Mouse (Mus musculus) layer of hippocampus, adult 8-10 months (tissue): ENCODE data around the gene Rpusd1. TPM values are rescaled to one million over a fixed set of nuclear protein-coding genes. Genes with fewer than 3 reads are reported as not detected.
"Not testable (repeated sequence)": the region's sequence is repeated elsewhere in the genome, so short reads cannot be mapped to it uniquely, and the experiment has no call there.

Experiments used
- DNase-seq, 2 experiments: peaks; one replicate each; pipeline ENCODE4 v3.0.0; 2022; ENCODE audit warnings: low spot score in 2 of 2
- total RNA-seq, 4 experiments: library from RNA; stranded (reverse); gene quantifications; 2 replicates each; pipeline ENCODE4 v1.2.4; 2022

The Rpusd1 gene
- total RNA-seq, 4 experiments from 2014 or later, result 51.7 to 56.8 (median 54.0) TPM

DNA sequence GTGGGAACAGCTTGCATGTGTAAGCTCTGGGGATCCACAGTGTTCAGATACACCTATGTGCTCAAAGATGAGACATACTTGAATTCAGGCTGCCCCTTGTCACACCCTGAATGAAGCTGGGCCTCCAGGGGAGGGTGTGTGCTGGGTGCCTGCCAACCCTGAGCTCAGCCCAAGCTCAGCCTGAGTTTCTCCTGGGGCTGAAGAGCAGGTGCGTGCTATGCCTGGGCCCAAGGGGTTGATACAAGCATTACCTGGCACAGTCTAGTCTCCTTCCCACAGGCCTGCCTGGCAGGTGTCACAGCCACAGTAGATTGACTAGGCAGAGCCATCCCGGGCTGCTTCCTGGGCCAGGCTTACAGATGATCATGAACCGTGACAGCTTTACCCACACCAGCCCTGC lies 8.3 kb downstream of the Rpusd1 start, which contains the start of gene Mslnl:
TSS of gene Mslnl (plus strand) at position 298 of the 400 bp plus-strand sequence.
- DNase-seq, result no peak

GRCm38 (mm10) chr17:25738861-25739260 lies 11.4 kb downstream of the Rpusd1 start:
- no peak for DNase-seq

DNA sequence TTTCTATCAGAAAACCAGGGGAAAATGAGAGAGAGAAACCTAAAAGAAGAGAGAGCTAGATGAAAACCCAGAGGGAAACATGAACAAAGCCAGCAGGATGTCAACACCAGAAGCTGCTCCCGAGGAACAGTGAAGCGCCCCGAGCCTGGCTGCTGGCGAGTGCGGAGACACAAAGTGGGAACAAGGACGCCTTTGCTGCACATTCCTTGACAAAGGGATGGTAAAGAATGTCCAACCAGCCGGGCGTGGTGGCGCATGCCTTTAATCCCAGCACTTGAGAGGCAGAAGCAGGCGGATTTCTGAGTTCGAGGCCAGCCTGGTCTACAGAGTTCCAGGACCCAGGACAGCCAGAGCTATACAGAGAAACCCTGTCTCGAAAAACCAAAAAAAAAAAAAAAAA lies 14.0 kb downstream of the Rpusd1 start:
- not testable (repeated sequence) for DNase-seq

GRCm38 (mm10) chr17:25743831-25744230 lies 16.4 kb downstream of the Rpusd1 start:
- DNase-seq, result no peak

DNA sequence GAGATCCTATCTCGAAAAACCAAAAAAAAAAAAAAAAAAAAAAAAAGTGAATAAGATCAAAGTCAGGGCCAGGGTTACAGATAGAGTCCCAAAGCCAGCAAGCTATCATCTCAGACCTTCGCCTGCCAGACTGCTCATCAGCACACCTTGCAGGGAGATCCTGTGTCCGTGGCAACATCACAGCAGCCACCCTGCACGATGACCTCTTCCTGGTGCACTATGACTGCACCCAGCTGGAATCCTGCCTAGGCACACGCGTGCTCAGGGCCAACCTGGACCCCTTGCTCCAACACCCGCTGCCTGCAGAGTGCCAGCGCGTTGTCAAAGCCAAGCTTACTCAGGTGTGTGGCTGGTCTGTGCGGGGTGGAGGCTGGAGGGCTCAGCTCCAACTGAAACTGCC lies 16.8 kb downstream of the Rpusd1 start:
- no peak for DNase-seq

DNA sequence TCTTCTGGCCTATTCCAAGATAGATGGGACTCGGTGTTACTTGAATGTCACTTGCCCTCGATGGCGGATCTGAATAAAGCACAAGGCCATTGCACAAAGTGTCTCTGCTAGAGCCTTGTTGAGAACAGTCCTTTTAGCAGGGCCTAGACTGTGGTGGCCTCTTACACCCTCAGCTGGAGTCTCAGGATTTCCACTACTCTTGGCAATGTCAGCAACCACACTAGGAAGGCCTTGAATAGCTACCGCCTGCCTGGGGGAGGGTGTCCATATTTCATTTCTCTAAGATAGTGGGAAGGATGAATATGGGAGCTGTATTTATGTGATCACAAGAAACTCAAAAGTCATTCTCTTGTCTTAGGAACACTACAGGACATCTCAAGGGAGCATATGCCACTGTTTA lies 20.8 kb downstream of the Rpusd1 start:
- no peak for DNase-seq

DNA sequence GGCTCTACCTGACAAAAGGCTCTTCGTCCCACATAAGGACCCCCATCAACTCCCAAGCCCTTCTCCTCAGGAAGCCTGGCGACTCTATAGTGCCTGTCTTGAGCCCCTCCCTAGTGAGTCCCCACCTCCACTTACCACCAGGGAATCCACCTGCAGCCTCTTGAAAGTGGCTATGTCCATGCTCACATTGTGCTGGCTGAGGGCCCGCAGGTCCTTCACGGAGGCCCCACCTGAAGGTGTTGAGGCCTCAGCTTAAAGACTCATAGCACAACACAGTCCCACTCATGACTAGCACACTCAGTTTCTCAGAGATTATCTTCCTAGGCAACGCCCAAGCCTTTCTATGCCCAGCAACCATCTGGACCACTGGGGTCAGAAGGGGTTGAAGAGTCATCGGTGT lies 21.8 kb downstream of the Rpusd1 start:
- no peak for DNase-seq

GRCm38 (mm10) chr17:25751446-25751845 lies 24.0 kb downstream of the Rpusd1 start:
- DNase-seq, result no peak

GRCm38 (mm10) chr17:25754241-25754640 lies 26.8 kb downstream of the Rpusd1 start, which contains the start of gene Msln:
TSS of gene Msln (minus strand) at chr17:25754378.
- DNase-seq, result no peak

DNA sequence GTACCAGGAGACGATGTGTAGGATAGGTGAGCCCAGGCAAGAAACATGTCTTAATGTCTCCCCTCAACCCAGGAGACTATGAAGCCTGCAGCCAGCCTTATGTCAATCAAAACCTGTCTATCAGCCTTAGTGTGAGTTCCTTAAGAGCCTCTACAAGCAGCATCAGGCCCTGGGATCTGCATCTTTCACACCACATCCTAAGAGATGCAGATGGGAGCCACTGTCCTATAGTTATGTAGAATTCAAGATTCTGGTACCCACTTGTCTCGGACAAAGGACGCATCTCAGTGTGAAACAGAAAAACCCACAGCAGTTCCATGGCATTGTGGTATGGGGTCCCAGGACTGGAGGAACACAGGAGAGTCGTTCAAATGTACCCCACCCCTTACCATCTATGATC lies 27.6 kb downstream of the Rpusd1 start:
- DNase-seq, result no peak

GRCm38 (mm10) chr17:25755627-25756377 lies 28.3 kb downstream of the Rpusd1 start:
- DNase-seq, result no peak

GRCm38 (mm10) chr17:25756378-25757242 lies 29.1 kb downstream of the Rpusd1 start:
- no peak for DNase-seq

- no peak for DNase-seq
Measured at GRCm38 (mm10) chr17:25757691-25758090, 30.2 kb downstream of the Rpusd1 start.

DNA sequence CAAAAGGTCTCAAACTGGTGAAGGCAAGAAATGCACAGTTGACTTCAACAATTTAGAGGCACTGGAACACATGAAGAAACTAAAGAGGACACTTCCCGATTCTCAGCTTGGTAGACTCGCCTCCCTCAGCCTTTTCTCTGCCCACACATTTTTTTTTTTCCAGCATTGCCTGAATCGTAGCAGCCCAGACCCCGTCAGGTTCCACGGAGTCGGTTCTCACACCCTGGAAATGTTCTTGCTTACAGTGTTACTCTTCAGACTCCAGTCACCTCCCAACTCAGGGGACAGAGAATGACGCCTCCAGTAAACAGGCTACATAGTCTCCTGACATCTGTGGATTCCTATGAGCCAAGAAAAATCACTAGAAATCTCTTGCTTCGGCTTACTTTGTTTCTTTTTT lies 32.7 kb downstream of the Rpusd1 start:
- DNase-seq, result no peak

DNA sequence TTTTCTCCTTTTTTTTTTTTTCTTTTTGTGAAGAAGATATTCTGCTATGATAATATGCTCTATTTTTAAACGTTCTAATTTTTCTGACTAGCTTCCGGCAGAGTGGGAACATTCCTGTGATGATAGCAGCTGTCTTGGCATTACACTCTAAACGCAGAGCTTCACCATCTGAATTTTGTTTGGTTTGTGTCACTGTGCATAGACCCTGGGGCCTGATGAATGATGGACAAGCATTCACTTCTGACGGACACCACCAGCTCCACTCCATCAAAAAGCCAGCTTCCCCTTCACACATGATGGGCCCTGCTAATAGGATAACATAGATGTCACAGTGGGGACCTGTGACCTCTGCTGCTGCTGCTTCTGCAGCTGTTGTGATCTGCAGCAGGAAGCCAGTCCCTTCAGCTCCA lies 34.1 kb downstream of the Rpusd1 start:
- no peak for DNase-seq

GRCm38 (mm10) chr17:25762591-25762990 lies 35.1 kb downstream of the Rpusd1 start:
- DNase-seq, result no peak

DNA sequence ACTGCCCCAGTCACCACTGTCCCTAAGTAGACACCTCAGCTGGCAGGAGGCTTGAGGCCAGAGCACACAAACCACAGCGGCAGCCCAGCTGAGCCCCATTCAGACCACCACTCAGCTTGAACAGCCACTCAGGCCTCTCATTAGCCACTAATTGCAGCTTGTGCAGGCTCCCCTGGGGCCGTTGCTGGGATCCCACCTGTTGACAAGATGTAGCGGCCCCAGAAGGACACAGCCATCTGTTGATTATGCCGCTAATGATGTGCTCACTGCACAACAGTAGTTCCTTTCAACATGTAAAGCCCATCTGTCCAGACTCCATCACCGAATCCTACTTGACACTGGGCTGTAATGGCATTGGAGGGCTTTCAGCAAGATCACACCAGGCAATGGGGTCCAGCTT lies 38.4 kb downstream of the Rpusd1 start:
- DNase-seq, result no peak

- no peak for DNase-seq
Measured at GRCm38 (mm10) chr17:25769331-25769730, 41.9 kb downstream of the Rpusd1 start.

GRCm38 (mm10) chr17:25773549-25774120 lies 46.2 kb downstream of the Rpusd1 start, which contains the start of gene Narfl:
TSS of gene Narfl (plus strand) at chr17:25773776.
- DNase-seq, result peak; percentile 97 to 99

GRCm38 (mm10) chr17:25775318-25776062 lies 48.0 kb downstream of the Rpusd1 start:
- DNase-seq, result no peak

GRCm38 (mm10) chr17:25777948-25778347 lies 50.5 kb downstream of the Rpusd1 start:
- no peak for DNase-seq
